Mouse (Mus musculus) C2C12 (cell line): Measurements from ENCODE around the gene Prrx1. TPM values are rescaled to one million over a fixed set of nuclear protein-coding genes. Genes with fewer than 3 reads are reported as not detected.

Source experiments
- H3K27me3 ChIP-seq: one replicate; pipeline ENCODE4 v1.6.1; 2011; ENCODE audit not compliant: control insufficient read depth, insufficient read depth, insufficient read length
- H3K36me3 ChIP-seq: one replicate; pipeline ENCODE4 v1.6.1; 2011; ENCODE audit not compliant: control insufficient read depth, insufficient read depth
- H3K4me3 ChIP-seq: one replicate; pipeline ENCODE4 v1.5.1; 2011; ENCODE audit warnings: mild to moderate bottlenecking, control low read depth; ENCODE audit not compliant: poor library complexity, insufficient read depth, severe bottlenecking
- H3K79me2 ChIP-seq: one replicate; pipeline ENCODE4 v1.6.1; 2011; ENCODE audit not compliant: control insufficient read depth, insufficient read depth
- H3K79me3 ChIP-seq: one replicate; pipeline ENCODE4 v1.6.1; 2011; ENCODE audit warnings: low read depth, control low read depth
- H3ac ChIP-seq: one replicate; pipeline ENCODE3; 2011; ENCODE audit warnings: low read depth; ENCODE audit not compliant: control insufficient read depth, insufficient read length
- CEBPB ChIP-seq: IDR thresholded peaks from one replicate; pipeline ENCODE4 v1.6.1; 2011; ENCODE audit warnings: low read depth, mild to moderate bottlenecking, control low read depth, moderate library complexity
- CTCF ChIP-seq: IDR thresholded peaks from one replicate; pipeline ENCODE4 v1.5.1; 2011; ENCODE audit not compliant: control insufficient read depth, insufficient read depth, insufficient read length
- FOSL1 ChIP-seq: IDR thresholded peaks from one replicate; pipeline ENCODE4 v1.8.0; 2011; ENCODE audit warnings: mild to moderate bottlenecking, low read length; ENCODE audit not compliant: poor library complexity, insufficient read depth, severe bottlenecking
- MAX ChIP-seq: IDR thresholded peaks from one replicate; pipeline ENCODE4 v1.6.1; 2011; ENCODE audit warnings: mild to moderate bottlenecking, control low read depth
- MYOD1 ChIP-seq: IDR thresholded peaks from one replicate; pipeline ENCODE4 v1.6.1; 2011; ENCODE audit warnings: low read depth; ENCODE audit not compliant: control insufficient read depth, insufficient read length
- MYOG ChIP-seq: IDR thresholded peaks from one replicate; pipeline ENCODE4 v1.6.1; 2011; ENCODE audit not compliant: control insufficient read depth, insufficient read length; ENCODE audit errors: extremely low read depth
- USF1 ChIP-seq: IDR thresholded peaks from one replicate; pipeline ENCODE4 v1.6.1; 2011; ENCODE audit warnings: low read depth, mild to moderate bottlenecking, control low read depth, moderate library complexity
- polyA plus RNA-seq: library from polyadenylated mRNA; unstranded; fragments of >200 nt; fragmentation: generic; extraction: Trizol; gene quantifications from one replicate; pipeline ENCODE4 v1.2.1, GENCODE M21; 2012; ENCODE audit warnings: missing spikeins

The Prrx1 gene
- polyA plus RNA-seq, 1 experiment: 5.1 TPM

DNA sequence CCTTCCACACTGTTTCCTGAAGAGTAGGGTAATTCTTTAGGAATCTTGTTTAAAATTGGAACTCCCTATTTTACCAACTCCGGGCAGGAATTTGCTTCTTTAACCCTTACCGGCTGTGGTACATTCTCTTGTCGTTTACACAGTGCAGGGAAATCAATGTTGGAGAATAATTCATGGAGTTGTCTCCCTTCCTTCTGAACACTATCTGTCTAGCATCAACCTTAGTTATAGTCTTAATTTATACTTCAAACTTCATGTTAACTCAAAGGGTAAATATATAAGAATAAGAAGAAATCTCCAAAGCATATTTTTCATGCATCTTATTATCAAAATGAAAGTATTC, 25.7 kb upstream of the Prrx1 start:
- no peaks in the 10 kb centered on the region for H3K79me2 ChIP-seq
- H3K27me3 ChIP-seq: no peaks in the 10 kb centered on the region
- no peak overlapping the region for H3K4me3 ChIP-seq
- TF ChIP-seq MYOD1 (no peak), CTCF (no peak), FOSL1 (no peak), MYOG (no peak), USF1 (no peak), MAX (no peak), CEBPB (no peak)
- H3K79me3 ChIP-seq: no peaks in the 10 kb centered on the region
- no peak overlapping the region for H3ac ChIP-seq
- H3K36me3 ChIP-seq: no peaks in the 10 kb centered on the region

GRCm38 (mm10) chr1:163338525-163339218, 25.2 kb upstream of the Prrx1 start:
- H3ac ChIP-seq: no peak overlapping the region
- no peaks in the 10 kb centered on the region for H3K36me3 ChIP-seq
- no peaks in the 10 kb centered on the region for H3K27me3 ChIP-seq
- TF ChIP-seq USF1 (no peak), CEBPB (no peak), FOSL1 (no peak), MYOD1 (no peak), CTCF (no peak), MAX (no peak), MYOG (no peak)
- no peak overlapping the region for H3K4me3 ChIP-seq
- no peaks in the 10 kb centered on the region for H3K79me2 ChIP-seq
- H3K79me3 ChIP-seq: no peaks in the 10 kb centered on the region

- Histone ChIP-seq H3K4me3 (no peak overlapping the region), H3K79me2 (no peaks in the 10 kb centered on the region), H3ac (no peak overlapping the region), H3K36me3 (no peaks in the 10 kb centered on the region), H3K27me3 (no peaks in the 10 kb centered on the region), H3K79me3 (no peaks in the 10 kb centered on the region)
- TF ChIP-seq USF1 (no peak), MAX (no peak), CEBPB (no peak), MYOD1 (no peak), MYOG (no peak), CTCF (no peak), FOSL1 (no peak)
These were observed 24.3 kb upstream of the Prrx1 start for GRCm38 (mm10) chr1:163337821-163338220.

GRCm38 (mm10) chr1:163327279-163327678, 13.8 kb upstream of the Prrx1 start:
- no peak overlapping the region for H3ac ChIP-seq
- H3K79me2 ChIP-seq: no peaks in the 10 kb centered on the region
- no peak overlapping the region for H3K4me3 ChIP-seq
- no peak for TF ChIP-seq CTCF
- no peak for TF ChIP-seq USF1
- TF ChIP-seq MYOD1: no peak
- TF ChIP-seq CEBPB: no peak
- no peak for TF ChIP-seq MYOG
- no peak for TF ChIP-seq MAX
- TF ChIP-seq FOSL1: no peak
- H3K36me3 ChIP-seq: no peaks in the 10 kb centered on the region
- no peaks in the 10 kb centered on the region for H3K27me3 ChIP-seq
- no peaks in the 10 kb centered on the region for H3K79me3 ChIP-seq

GRCm38 (mm10) chr1:163319669-163320571, 6.4 kb upstream of the Prrx1 start:
- no peaks in the 10 kb centered on the region for H3K36me3 ChIP-seq
- TF ChIP-seq USF1 (no peak), FOSL1 (no peak), CTCF (no peak), MAX (no peak), MYOG (no peak), MYOD1 (no peak)
- no peaks in the 10 kb centered on the region for H3K79me2 ChIP-seq
- no peaks in the 10 kb centered on the region for H3K27me3 ChIP-seq
- H3K4me3 ChIP-seq: no peak overlapping the region
- no peak overlapping the region for H3ac ChIP-seq
- no peaks in the 10 kb centered on the region for H3K79me3 ChIP-seq

GRCm38 (mm10) chr1:163316920-163317319, 3.4 kb upstream of the Prrx1 start:
- Histone ChIP-seq H3K27me3 (no peaks in the 10 kb centered on the region), H3K4me3 (no peak overlapping the region), H3ac (no peak overlapping the region), H3K79me2 (peaks cover 11% of the 10 kb centered on the region), H3K36me3 (no peaks in the 10 kb centered on the region), H3K79me3 (no peaks in the 10 kb centered on the region)
- TF ChIP-seq MAX (no peak), CTCF (no peak), USF1 (no peak), MYOG (no peak), MYOD1 (no peak), FOSL1 (no peak), CEBPB (no peak)
